Mouse (Mus musculus): ENCODE results near the gene Fbxo46. TPM values are rescaled to one million over a fixed set of nuclear protein-coding genes. Genes with fewer than 3 reads are reported as not detected.

Fbxo46 gene
- polyA plus RNA-seq, 1 experiment from 2014 or later, result 5.1 TPM

GRCm38 (mm10) chr7:19163752-19164151 is 44.1 kb downstream of the Fbxo46 start:
- H3K27me3 ChIP-seq (replicated peaks; ENCODE audit: control insufficient read depth, insufficient read depth, low read length), result peaks cover 8% of the 10 kb centered on the region; the same call in 1 of the 2 replicates
- H3K27ac ChIP-seq (ENCODE audit: low read depth, low read length), result no peak overlapping the region; the same call in 1 of the 2 replicates
- peak overlapping the region; percentile 46 for H3K4me2 ChIP-seq (replicated peaks; ENCODE audit: low read depth)
- no peak overlapping the region for H3K9ac ChIP-seq (ENCODE audit: low read depth, low read length)
- H3K4me1 ChIP-seq (replicated peaks; ENCODE audit: control insufficient read depth, insufficient read depth, low read length), result peaks cover 20% of the 10 kb centered on the region
- no peak for TF ChIP-seq CTCF (IDR thresholded peaks at IDR 0.05; ENCODE audit: low read depth)
- H3K9me3 ChIP-seq (ENCODE audit: control insufficient read depth), result no peaks in the 10 kb centered on the region
- 14% methylated on average over 12 of the region's 12 CpGs for WGBS
- no peaks in the 10 kb centered on the region for H3K36me3 ChIP-seq (ENCODE audit: control insufficient read depth, insufficient read depth)
- H3K4me3 ChIP-seq (ENCODE audit: low read depth, low read length), result no peak overlapping the region
- peak; percentile 18 for ATAC-seq

- TF ChIP-seq CTCF (IDR thresholded peaks at IDR 0.05; ENCODE audit: low read depth), result no peak
- peaks cover 20% of the 10 kb centered on the region for H3K4me1 ChIP-seq (replicated peaks; ENCODE audit: control insufficient read depth, insufficient read depth, low read length)
- H3K9me3 ChIP-seq (ENCODE audit: control insufficient read depth), result no peaks in the 10 kb centered on the region
- no peak overlapping the region for H3K4me3 ChIP-seq (ENCODE audit: low read depth, low read length)
- WGBS, result 0% methylated on average over 6 of the region's 6 CpGs
- no peak overlapping the region for H3K27ac ChIP-seq (ENCODE audit: low read depth, low read length)
- H3K27me3 ChIP-seq (replicated peaks; ENCODE audit: control insufficient read depth, insufficient read depth, low read length), result peaks cover 8% of the 10 kb centered on the region; the same call in 1 of the 2 replicates
- no peak overlapping the region for H3K9ac ChIP-seq (ENCODE audit: low read depth, low read length)
- peak overlapping the region; percentile 46 for H3K4me2 ChIP-seq (replicated peaks; ENCODE audit: low read depth)
- H3K36me3 ChIP-seq (ENCODE audit: control insufficient read depth, insufficient read depth), result no peaks in the 10 kb centered on the region
- ATAC-seq, result 0 out of 2 replicates have a peak, but pooled peaks have one; percentile 3
Observed at GRCm38 (mm10) chr7:19164189-19164588, 44.5 kb downstream of the Fbxo46 start.

- 4% methylated on average over 13 of the region's 13 CpGs for WGBS
- TF ChIP-seq CTCF (IDR thresholded peaks at IDR 0.05; ENCODE audit: low read depth), result no peak
Observed at GRCm38 (mm10) chr7:19164978-19165377, 45.3 kb downstream of the Fbxo46 start.

GRCm38 (mm10) chr7:19165656-19166423 is 46.2 kb downstream of the Fbxo46 start, which contains the start of gene Gipr:
Gene Gipr (minus strand): TSS chr7:19166127.
- 9% methylated on average over 14 of the region's 14 CpGs for WGBS
- no peaks in the 10 kb centered on the region; the same call in 1 of the 2 replicates for H3K27me3 ChIP-seq (replicated peaks; ENCODE audit: control insufficient read depth, insufficient read depth, low read length)
- H3K4me3 ChIP-seq (ENCODE audit: low read depth, low read length), result no peak within 1 kb of the TSS
- H3K36me3 ChIP-seq (ENCODE audit: control insufficient read depth, insufficient read depth), result no peaks in the 10 kb centered on the region
- TF ChIP-seq CTCF (IDR thresholded peaks at IDR 0.05; ENCODE audit: low read depth), result no peak
- H3K4me2 ChIP-seq (replicated peaks; ENCODE audit: low read depth), result peak within 1 kb of the TSS; percentile 13; the same call in 1 of the 2 replicates
- H3K9me3 ChIP-seq (ENCODE audit: control insufficient read depth), result no peaks in the 10 kb centered on the region
- H3K27ac ChIP-seq (ENCODE audit: low read depth, low read length), result no peak within 1 kb of the TSS
- no peak for ATAC-seq
- peaks cover 14% of the 10 kb centered on the region for H3K4me1 ChIP-seq (replicated peaks; ENCODE audit: control insufficient read depth, insufficient read depth, low read length)
- no peak within 1 kb of the TSS for H3K9ac ChIP-seq (ENCODE audit: low read depth, low read length)

More at GRCm38 (mm10) chr7:19164978-19165377, 45.3 kb downstream of the Fbxo46 start:
- Histone ChIP-seq H3K4me1 (replicated peaks; ENCODE audit: control insufficient read depth, insufficient read depth, low read length) (peaks cover 14% of the 10 kb centered on the region), H3K4me2 (replicated peaks; ENCODE audit: low read depth) (no peak overlapping the region), H3K4me3 (ENCODE audit: low read depth, low read length) (no peak overlapping the region), H3K9me3 (ENCODE audit: control insufficient read depth) (no peaks in the 10 kb centered on the region), H3K27ac (ENCODE audit: low read depth, low read length) (no peak overlapping the region), H3K27me3 (replicated peaks; ENCODE audit: control insufficient read depth, insufficient read depth, low read length) (peaks cover 3% of the 10 kb centered on the region; the same call in 1 of the 2 replicates), H3K36me3 (ENCODE audit: control insufficient read depth, insufficient read depth) (no peaks in the 10 kb centered on the region), H3K9ac (ENCODE audit: low read depth, low read length) (no peak overlapping the region)
- ATAC-seq, result peak; percentile 61

- no peak overlapping the region for H3K9ac ChIP-seq (ENCODE audit: low read depth, low read length)
- no peak overlapping the region for H3K27ac ChIP-seq (ENCODE audit: low read depth, low read length)
- peak; percentile 44 for TF ChIP-seq CTCF (IDR thresholded peaks at IDR 0.05; ENCODE audit: low read depth)
- H3K4me1 ChIP-seq (replicated peaks; ENCODE audit: control insufficient read depth, insufficient read depth, low read length), result peaks cover 14% of the 10 kb centered on the region
- 83% methylated on average over 3 of the region's 3 CpGs for WGBS
- no peak overlapping the region for H3K4me3 ChIP-seq (ENCODE audit: low read depth, low read length)
- no peak overlapping the region for H3K4me2 ChIP-seq (replicated peaks; ENCODE audit: low read depth)
- no peaks in the 10 kb centered on the region for H3K36me3 ChIP-seq (ENCODE audit: control insufficient read depth, insufficient read depth)
- no peaks in the 10 kb centered on the region; the same call in 1 of the 2 replicates for H3K27me3 ChIP-seq (replicated peaks; ENCODE audit: control insufficient read depth, insufficient read depth, low read length)
- ATAC-seq, result no peak
- H3K9me3 ChIP-seq (ENCODE audit: control insufficient read depth), result no peaks in the 10 kb centered on the region
Observed at GRCm38 (mm10) chr7:19166990-19167389, 47.3 kb downstream of the Fbxo46 start.

GRCm38 (mm10) chr7:19169506-19169905 is 49.8 kb downstream of the Fbxo46 start:
- H3K27me3 ChIP-seq (replicated peaks; ENCODE audit: control insufficient read depth, insufficient read depth, low read length), result no peaks in the 10 kb centered on the region; the same call in 1 of the 2 replicates
- no peak overlapping the region for H3K9ac ChIP-seq (ENCODE audit: low read depth, low read length)
- no peak for ATAC-seq
- no peak for TF ChIP-seq CTCF (IDR thresholded peaks at IDR 0.05; ENCODE audit: low read depth)
- H3K4me2 ChIP-seq (replicated peaks; ENCODE audit: low read depth), result no peak overlapping the region
- no peaks in the 10 kb centered on the region for H3K36me3 ChIP-seq (ENCODE audit: control insufficient read depth, insufficient read depth)
- no peaks in the 10 kb centered on the region for H3K9me3 ChIP-seq (ENCODE audit: control insufficient read depth)
- H3K4me3 ChIP-seq (ENCODE audit: low read depth, low read length), result no peak overlapping the region
- peaks cover 3% of the 10 kb centered on the region; the same call in 1 of the 2 replicates for H3K4me1 ChIP-seq (replicated peaks; ENCODE audit: control insufficient read depth, insufficient read depth, low read length)
- WGBS, result 64% methylated on average over 10 of the region's 10 CpGs
- H3K27ac ChIP-seq (ENCODE audit: low read depth, low read length), result no peak overlapping the region

Data from intestine, postnatal 0 days (tissue).